8 mouse cellular contexts compared by ENCODE assay signal in the genomic region with DNA sequence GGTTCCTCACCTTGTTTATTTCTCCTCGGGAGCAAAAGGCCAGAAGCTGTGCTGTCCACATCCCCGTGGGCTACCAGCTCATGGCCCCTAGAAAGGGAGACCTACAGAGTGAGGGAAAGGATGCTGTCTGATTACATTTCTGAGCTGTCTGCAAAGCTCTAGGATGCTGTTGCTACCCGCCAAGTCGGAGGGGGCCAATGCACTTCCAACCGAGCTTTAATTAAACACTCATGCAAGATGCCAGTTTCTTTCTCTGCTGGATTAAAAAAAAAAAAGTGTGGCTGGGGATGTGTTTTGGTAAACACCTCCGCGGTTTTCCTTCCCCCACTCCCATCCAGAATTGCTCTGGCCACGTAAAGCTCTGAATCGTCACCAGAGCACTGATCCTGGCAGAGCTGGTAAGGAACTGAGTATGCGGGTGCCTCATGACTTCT. TPM values are rescaled to one million over a fixed set of nuclear protein-coding genes. Genes with fewer than 3 reads are reported as not detected.
DNase-seq lines count a peak whose midpoint lies in the region; ATAC-seq and TF ChIP-seq lines count a peak whose summit lies in the region.

No protein-coding gene starts in this region.

- H3K4me2 ChIP-seq in kidney, postnatal 0 days (ENCODE audit: low read length): peak overlapping the region; percentile 84
- peak overlapping the region; percentile 91 for H3K4me2 ChIP-seq in hindbrain, embryonic 12.5 days (replicated peaks)
- H3K4me2 ChIP-seq in midbrain, embryonic 11.5 days: peak overlapping the region; percentile 83

- peaks cover 5% of the 10 kb centered on the region; the same call in 1 of the 2 replicates for H3K4me1 ChIP-seq in kidney, postnatal 0 days (replicated peaks; ENCODE audit: insufficient read depth, low read length)
- H3K4me1 ChIP-seq in hindbrain, embryonic 12.5 days: peaks cover 8% of the 10 kb centered on the region; the same call in 1 of the 2 replicates
- no peaks in the 10 kb centered on the region for H3K4me1 ChIP-seq in midbrain, embryonic 11.5 days (ENCODE audit: control insufficient read depth, insufficient read depth, low read length)

- H3K4me3 ChIP-seq in kidney, postnatal 0 days (replicated peaks; ENCODE audit: low read depth, low read length): peak overlapping the region; percentile 43
- peak overlapping the region; percentile 50 for H3K4me3 ChIP-seq in hindbrain, embryonic 12.5 days
- peak overlapping the region; percentile 48 for H3K4me3 ChIP-seq in midbrain, embryonic 11.5 days (ENCODE audit: low read depth, low read length)

- TF ChIP-seq CTCF in kidney, postnatal 0 days (IDR thresholded peaks at IDR 0.05; ENCODE audit: low read depth): no peak

- H3K27me3 ChIP-seq in kidney, postnatal 0 days (ENCODE audit: insufficient read depth, low read length): no peaks in the 10 kb centered on the region
- H3K27me3 ChIP-seq in hindbrain, embryonic 12.5 days: peaks cover 8% of the 10 kb centered on the region; the same call in 1 of the 2 replicates
- H3K27me3 ChIP-seq in midbrain, embryonic 11.5 days (ENCODE audit: control insufficient read depth, insufficient read depth, low read length): peaks cover 3% of the 10 kb centered on the region; the same call in 1 of the 2 replicates

- no peak overlapping the region for H3K27ac ChIP-seq in kidney, postnatal 0 days
- H3K27ac ChIP-seq in hindbrain, embryonic 12.5 days: no peak overlapping the region
- H3K27ac ChIP-seq in midbrain, embryonic 11.5 days (ENCODE audit: low read depth, low read length): no peak overlapping the region

- H3K9ac ChIP-seq in kidney, postnatal 0 days (ENCODE audit: low read depth, low read length): 0 out of 2 replicates have a peak overlapping the region, but pooled peaks have one; percentile 47
- H3K9ac ChIP-seq in hindbrain, embryonic 12.5 days: peak overlapping the region; percentile 62
- no peak overlapping the region; the same call in 1 of the 2 replicates for H3K9ac ChIP-seq in midbrain, embryonic 11.5 days (ENCODE audit: low read length)

- no peaks in the 10 kb centered on the region for H3K36me3 ChIP-seq in kidney, postnatal 0 days (ENCODE audit: insufficient read depth, low read length)
- H3K36me3 ChIP-seq in hindbrain, embryonic 12.5 days: no peaks in the 10 kb centered on the region
- H3K36me3 ChIP-seq in midbrain, embryonic 11.5 days (ENCODE audit: control insufficient read depth, insufficient read depth, low read length): no peaks in the 10 kb centered on the region

- no peak for DNase-seq in kidney, postnatal 0 days (ENCODE audit: low spot score)
- DNase-seq in kidney, adult 8-10 months: no peak
- peak; percentile 17 for DNase-seq in embryo, embryonic 11 days
- no peak for DNase-seq in midbrain, embryonic 11.5 days (ENCODE audit: low spot score, missing footprints)
- DNase-seq in adrenal gland, adult 18-20 months (ENCODE audit: low spot score in 2 of 2): no peak
- DNase-seq in adrenal gland, postnatal 4 days (ENCODE audit: low spot score in 2 of 2): no peak
- DNase-seq in adipocyte (ENCODE audit: low spot score): no peak

- 0 out of 2 replicates have a peak, but pooled peaks have one; percentile 25 for ATAC-seq in kidney, postnatal 0 days (replicated peaks; ENCODE audit: low FRiP score, low read depth)
- peak; percentile 50; the same call in 1 of the 2 replicates for ATAC-seq in hindbrain, embryonic 12.5 days (ENCODE audit: low FRiP score)
- peak; percentile 72 for ATAC-seq in midbrain, embryonic 11.5 days (ENCODE audit: low FRiP score)

- no peaks in the 10 kb centered on the region for H3K9me3 ChIP-seq in kidney, postnatal 0 days (replicated peaks; ENCODE audit: low read length)
- no peaks in the 10 kb centered on the region for H3K9me3 ChIP-seq in hindbrain, embryonic 12.5 days (replicated peaks)
- no peaks in the 10 kb centered on the region for H3K9me3 ChIP-seq in midbrain, embryonic 11.5 days (ENCODE audit: control insufficient read depth, low read length)

- 5% methylated on average over 10 of the region's 10 CpGs for WGBS in kidney, postnatal 0 days
- WGBS in hindbrain, embryonic 12.5 days: 5% methylated on average over 10 of the region's 10 CpGs
- 2% methylated on average over 10 of the region's 10 CpGs for WGBS in midbrain, embryonic 11.5 days

RNA-seq across cellular contexts. Expression of gene Dync1i1, which starts 0.8 kb away (rescaled TPM):
- polyA plus RNA-seq in kidney, postnatal 0 days (2015; fragmentation: Nextera tagmentation; extraction: Ambion mirVana): 1.4 and 2.0 TPM in 2 replicates
- 4.5 and 7.2 TPM in 2 replicates for polyA plus RNA-seq in hindbrain, embryonic 12.5 days (2016; fragmentation: Nextera tagmentation; extraction: Ambion mirVana)
- 1.0 and 1.6 TPM in 2 replicates for polyA plus RNA-seq in midbrain, embryonic 11.5 days (2014; fragmentation: Nextera tagmentation; extraction: Ambion mirVana)
- total RNA-seq in adrenal gland, adult 18-20 months (2021): 1 to 10 TPM; 1.2 to 1.7 TPM
- total RNA-seq in adrenal gland, postnatal 4 days (2021): 1 to 10 TPM; 2.4 to 2.8 TPM
